Mouse (Mus musculus): ENCODE measurements at regions not wholly inside any gene's neighbourhood (a gene's known extent, or its start where the extent isn't known, plus 50 kb on each side); places are given as distances from the start of the nearest gene placed in this dataset.

- Histone ChIP-seq H3K9me3 (replicated peaks; ENCODE audit: control insufficient read depth, low read length) (no peaks in the 10 kb centered on the region), H3K9ac (ENCODE audit: low read length) (no peak overlapping the region), H3K36me3 (ENCODE audit: control insufficient read depth, insufficient read depth, low read length) (no peaks in the 10 kb centered on the region), H3K27me3 (replicated peaks; ENCODE audit: control insufficient read depth, insufficient read depth, low read length) (no peaks in the 10 kb centered on the region), H3K4me2 (ENCODE audit: low read length) (no peak overlapping the region), H3K4me1 (ENCODE audit: control insufficient read depth, insufficient read depth, low read length) (no peaks in the 10 kb centered on the region), H3K27ac (ENCODE audit: low read depth, low read length) (no peak overlapping the region), H3K4me3 (ENCODE audit: low read depth, low read length) (no peak overlapping the region)
- ATAC-seq (no peak), DNase-seq (ENCODE audit: low spot score) (no peak)
- WGBS = 89% methylated on average over 2 of the region's 2 CpGs
Observed at GRCm38 (mm10) chr12:35703479-35703878, 168.6 kb upstream of the Ahr start.

GRCm38 (mm10) chr12:35702674-35703073 lies 167.8 kb upstream of the Ahr start:
- ATAC-seq = no peak
- 78% methylated on average over 7 of the region's 7 CpGs for WGBS
- H3K27ac ChIP-seq (ENCODE audit: low read depth, low read length) = no peak overlapping the region

GRCm38 (mm10) chr12:35694253-35694652 lies 159.4 kb upstream of the Ahr start:
- H3K4me3 ChIP-seq (ENCODE audit: low read depth, low read length) = no peak overlapping the region
- 86% methylated on average over 3 of the region's 3 CpGs for WGBS
- H3K27ac ChIP-seq (ENCODE audit: low read depth, low read length) = no peak overlapping the region
- no peaks in the 10 kb centered on the region for H3K4me1 ChIP-seq (ENCODE audit: control insufficient read depth, insufficient read depth, low read length)
- H3K36me3 ChIP-seq (ENCODE audit: control insufficient read depth, insufficient read depth, low read length) = no peaks in the 10 kb centered on the region
- no peaks in the 10 kb centered on the region for H3K9me3 ChIP-seq (replicated peaks; ENCODE audit: control insufficient read depth, low read length)
- no peak for DNase-seq (ENCODE audit: low spot score)
- H3K9ac ChIP-seq (ENCODE audit: low read length) = no peak overlapping the region
- no peak overlapping the region for H3K4me2 ChIP-seq (ENCODE audit: low read length)
- no peak for ATAC-seq
- no peaks in the 10 kb centered on the region for H3K27me3 ChIP-seq (replicated peaks; ENCODE audit: control insufficient read depth, insufficient read depth, low read length)

More at GRCm38 (mm10) chr12:35702674-35703073, 167.8 kb upstream of the Ahr start:
- Histone ChIP-seq H3K4me3 (ENCODE audit: low read depth, low read length) (no peak overlapping the region), H3K27me3 (replicated peaks; ENCODE audit: control insufficient read depth, insufficient read depth, low read length) (no peaks in the 10 kb centered on the region), H3K9me3 (replicated peaks; ENCODE audit: control insufficient read depth, low read length) (no peaks in the 10 kb centered on the region), H3K4me2 (ENCODE audit: low read length) (no peak overlapping the region), H3K4me1 (ENCODE audit: control insufficient read depth, insufficient read depth, low read length) (no peaks in the 10 kb centered on the region), H3K9ac (ENCODE audit: low read length) (no peak overlapping the region), H3K36me3 (ENCODE audit: control insufficient read depth, insufficient read depth, low read length) (no peaks in the 10 kb centered on the region)
- DNase-seq (ENCODE audit: low spot score) = no peak

GRCm38 (mm10) chr12:35690914-35691313 lies 156.1 kb upstream of the Ahr start:
- Histone ChIP-seq H3K27ac (ENCODE audit: low read depth, low read length) (no peak overlapping the region), H3K9ac (ENCODE audit: low read length) (no peak overlapping the region), H3K4me1 (ENCODE audit: control insufficient read depth, insufficient read depth, low read length) (no peaks in the 10 kb centered on the region), H3K36me3 (ENCODE audit: control insufficient read depth, insufficient read depth, low read length) (no peaks in the 10 kb centered on the region), H3K4me3 (ENCODE audit: low read depth, low read length) (no peak overlapping the region), H3K27me3 (replicated peaks; ENCODE audit: control insufficient read depth, insufficient read depth, low read length) (no peaks in the 10 kb centered on the region), H3K9me3 (replicated peaks; ENCODE audit: control insufficient read depth, low read length) (no peaks in the 10 kb centered on the region), H3K4me2 (ENCODE audit: low read length) (no peak overlapping the region)
- DNase-seq (ENCODE audit: low spot score) (no peak), ATAC-seq (no peak)
- WGBS = 82% methylated on average over 3 of the region's 3 CpGs

- no peak overlapping the region for H3K27ac ChIP-seq (ENCODE audit: low read depth, low read length)
- H3K4me3 ChIP-seq (ENCODE audit: low read depth, low read length) = no peak overlapping the region
- H3K4me1 ChIP-seq (ENCODE audit: control insufficient read depth, insufficient read depth, low read length) = no peaks in the 10 kb centered on the region
- 90% methylated on average over 2 of the region's 2 CpGs for WGBS
- no peaks in the 10 kb centered on the region for H3K27me3 ChIP-seq (replicated peaks; ENCODE audit: control insufficient read depth, insufficient read depth, low read length)
- no peak overlapping the region for H3K4me2 ChIP-seq (ENCODE audit: low read length)
- DNase-seq (ENCODE audit: low spot score) = no peak
- H3K9me3 ChIP-seq (replicated peaks; ENCODE audit: control insufficient read depth, low read length) = no peaks in the 10 kb centered on the region
- H3K36me3 ChIP-seq (ENCODE audit: control insufficient read depth, insufficient read depth, low read length) = no peaks in the 10 kb centered on the region
- H3K9ac ChIP-seq (ENCODE audit: low read length) = no peak overlapping the region
- ATAC-seq = no peak
Observed at GRCm38 (mm10) chr12:35686231-35686630, 151.4 kb upstream of the Ahr start.

GRCm38 (mm10) chr12:35685189-35685588 lies 150.4 kb upstream of the Ahr start:
- ATAC-seq (no peak), DNase-seq (ENCODE audit: low spot score) (no peak)
- no peaks in the 10 kb centered on the region for H3K27me3 ChIP-seq (replicated peaks; ENCODE audit: control insufficient read depth, insufficient read depth, low read length)
- no peak overlapping the region for H3K9ac ChIP-seq (ENCODE audit: low read length)
- H3K4me1 ChIP-seq (ENCODE audit: control insufficient read depth, insufficient read depth, low read length) = no peaks in the 10 kb centered on the region
- no peak overlapping the region for H3K4me3 ChIP-seq (ENCODE audit: low read depth, low read length)
- H3K27ac ChIP-seq (ENCODE audit: low read depth, low read length) = no peak overlapping the region
- no peaks in the 10 kb centered on the region for H3K36me3 ChIP-seq (ENCODE audit: control insufficient read depth, insufficient read depth, low read length)
- no peak overlapping the region for H3K4me2 ChIP-seq (ENCODE audit: low read length)
- no peaks in the 10 kb centered on the region for H3K9me3 ChIP-seq (replicated peaks; ENCODE audit: control insufficient read depth, low read length)
- 67% methylated on average over 3 of the region's 3 CpGs for WGBS

GRCm38 (mm10) chr12:35681864-35682449 lies 147.1 kb upstream of the Ahr start:
- Histone ChIP-seq H3K4me3 (ENCODE audit: low read depth, low read length) (no peak overlapping the region), H3K9ac (ENCODE audit: low read length) (no peak overlapping the region), H3K27me3 (replicated peaks; ENCODE audit: control insufficient read depth, insufficient read depth, low read length) (no peaks in the 10 kb centered on the region), H3K9me3 (replicated peaks; ENCODE audit: control insufficient read depth, low read length) (no peaks in the 10 kb centered on the region), H3K27ac (ENCODE audit: low read depth, low read length) (no peak overlapping the region), H3K36me3 (ENCODE audit: control insufficient read depth, insufficient read depth, low read length) (no peaks in the 10 kb centered on the region), H3K4me1 (ENCODE audit: control insufficient read depth, insufficient read depth, low read length) (no peaks in the 10 kb centered on the region), H3K4me2 (ENCODE audit: low read length) (no peak overlapping the region)
- DNase-seq (ENCODE audit: low spot score) (no peak), ATAC-seq (no peak)

- no peaks in the 10 kb centered on the region for H3K9me3 ChIP-seq (replicated peaks; ENCODE audit: control insufficient read depth, low read length)
- H3K27me3 ChIP-seq (replicated peaks; ENCODE audit: control insufficient read depth, insufficient read depth, low read length) = no peaks in the 10 kb centered on the region
- DNase-seq (ENCODE audit: low spot score) (no peak), ATAC-seq (no peak)
- no peak overlapping the region for H3K9ac ChIP-seq (ENCODE audit: low read length)
- H3K27ac ChIP-seq (ENCODE audit: low read depth, low read length) = no peak overlapping the region
- H3K4me1 ChIP-seq (ENCODE audit: control insufficient read depth, insufficient read depth, low read length) = no peaks in the 10 kb centered on the region
- H3K4me2 ChIP-seq (ENCODE audit: low read length) = no peak overlapping the region
- H3K4me3 ChIP-seq (ENCODE audit: low read depth, low read length) = no peak overlapping the region
- WGBS = 82% methylated on average over 4 of the region's 4 CpGs
- no peaks in the 10 kb centered on the region for H3K36me3 ChIP-seq (ENCODE audit: control insufficient read depth, insufficient read depth, low read length)
Observed at GRCm38 (mm10) chr12:35679903-35680302, 145.1 kb upstream of the Ahr start.

- DNase-seq (ENCODE audit: low spot score) (no peak), ATAC-seq (no peak)
- H3K27ac ChIP-seq (ENCODE audit: low read depth, low read length) = no peak overlapping the region
- H3K4me2 ChIP-seq (ENCODE audit: low read length) = no peak overlapping the region
- no peaks in the 10 kb centered on the region for H3K36me3 ChIP-seq (ENCODE audit: control insufficient read depth, insufficient read depth, low read length)
- no peaks in the 10 kb centered on the region for H3K9me3 ChIP-seq (replicated peaks; ENCODE audit: control insufficient read depth, low read length)
- H3K27me3 ChIP-seq (replicated peaks; ENCODE audit: control insufficient read depth, insufficient read depth, low read length) = no peaks in the 10 kb centered on the region
- H3K4me1 ChIP-seq (ENCODE audit: control insufficient read depth, insufficient read depth, low read length) = no peaks in the 10 kb centered on the region
- H3K9ac ChIP-seq (ENCODE audit: low read length) = no peak overlapping the region
- 76% methylated on average over 2 of the region's 2 CpGs for WGBS
- no peak overlapping the region for H3K4me3 ChIP-seq (ENCODE audit: low read depth, low read length)
Observed at GRCm38 (mm10) chr12:35679025-35679424, 144.2 kb upstream of the Ahr start.
